Mouse (Mus musculus) embryonic facial prominence, embryonic 12.5 days (tissue): ENCODE measurements around the gene P2ry6. TPM values are rescaled to one million over a fixed set of nuclear protein-coding genes. Genes with fewer than 3 reads are reported as not detected.

Experiments used
- ATAC-seq: fragments of 200-750 bp; cut with Nextera tagmentation; 2 replicates; pipeline ENCODE4 v1.8.0; 2017; ENCODE audit not compliant: insufficient number of reproducible peaks, insufficient read depth, low FRiP score, low TSS enrichment
- H3K27ac ChIP-seq: fragments of 300-500 bp; sonication (generic); 2 replicates; pipeline ENCODE4 v1.5.1; 2016; ENCODE audit warnings: mild to moderate bottlenecking
- H3K27me3 ChIP-seq: fragments of 300-500 bp; sonication (generic); 2 replicates; pipeline ENCODE4 v1.6.1; 2016; ENCODE audit warnings: mild to moderate bottlenecking, moderate library complexity
- H3K36me3 ChIP-seq: fragments of 300-500 bp; sonication (generic); 2 replicates; pipeline ENCODE4 v1.6.1; 2016; ENCODE audit warnings: mild to moderate bottlenecking
- H3K4me1 ChIP-seq: fragments of 300-500 bp; sonication (generic); 2 replicates; pipeline ENCODE4 v1.6.1; 2016
- H3K4me2 ChIP-seq: fragments of 300-500 bp; sonication (generic); replicated peaks from 2 replicates; pipeline ENCODE4 v1.6.1; 2016; ENCODE audit warnings: mild to moderate bottlenecking, moderate library complexity
- H3K4me3 ChIP-seq: fragments of 300-500 bp; sonication (generic); 2 replicates; pipeline ENCODE4 v1.5.1; 2016; ENCODE audit warnings: mild to moderate bottlenecking
- H3K9ac ChIP-seq: fragments of 300-500 bp; sonication (generic); 2 replicates; pipeline ENCODE4 v1.6.1; 2016; ENCODE audit warnings: mild to moderate bottlenecking, moderate library complexity
- H3K9me3 ChIP-seq: fragments of 300-500 bp; sonication (generic); 2 replicates; pipeline ENCODE4 v1.6.1; 2016; ENCODE audit warnings: mild to moderate bottlenecking, moderate library complexity
- WGBS: fragments of 180-500 bp; shearing (Covaris S2); methylation state at CpG from one replicate; pipeline ENCODE4 v1.1.7; 2016; 5-methylcytosine and 5-hydroxymethylcytosine counted together
- polyA plus RNA-seq: library from polyadenylated mRNA; unstranded; fragments of >200 nt; fragmentation: Nextera tagmentation; extraction: Ambion mirVana; gene quantifications from 2 replicates; pipeline ENCODE4 v1.2.1, GENCODE M21; 2016

The P2ry6 gene
- polyA plus RNA-seq, 1 experiment from 2014 or later, result 3.6 TPM

GRCm38 (mm10) chr7:100961146-100961545, 13.3 kb downstream of the P2ry6 start:
- Histone ChIP-seq H3K4me1 (no peaks in the 10 kb centered on the region), H3K27me3 (no peaks in the 10 kb centered on the region), H3K9ac (no peak overlapping the region), H3K9me3 (no peaks in the 10 kb centered on the region), H3K4me3 (no peak overlapping the region), H3K36me3 (no peaks in the 10 kb centered on the region), H3K27ac (no peak overlapping the region), H3K4me2 (no peak overlapping the region)
- WGBS, result 78% methylated on average over 7 of the region's 7 CpGs
- no peak for ATAC-seq

- Histone ChIP-seq H3K36me3 (no peaks in the 10 kb centered on the region), H3K4me1 (no peaks in the 10 kb centered on the region), H3K27ac (no peak overlapping the region), H3K9ac (no peak overlapping the region), H3K9me3 (no peaks in the 10 kb centered on the region), H3K4me3 (no peak overlapping the region), H3K4me2 (no peak overlapping the region), H3K27me3 (no peaks in the 10 kb centered on the region)
- no peak for ATAC-seq
- 62% methylated on average over 2 of the region's 2 CpGs for WGBS
Measured at GRCm38 (mm10) chr7:100960462-100960861, 14.0 kb downstream of the P2ry6 start.

GRCm38 (mm10) chr7:100958426-100958825, 16.0 kb downstream of the P2ry6 start:
- no peak overlapping the region for H3K9ac ChIP-seq
- no peaks in the 10 kb centered on the region for H3K27me3 ChIP-seq
- H3K4me3 ChIP-seq, result no peak overlapping the region
- no peak overlapping the region for H3K4me2 ChIP-seq
- no peak for ATAC-seq
- 95% methylated on average over 2 of the region's 2 CpGs for WGBS
- H3K27ac ChIP-seq, result no peak overlapping the region
- no peaks in the 10 kb centered on the region for H3K36me3 ChIP-seq
- H3K4me1 ChIP-seq, result no peaks in the 10 kb centered on the region
- H3K9me3 ChIP-seq, result no peaks in the 10 kb centered on the region

GRCm38 (mm10) chr7:100952686-100953085, 21.8 kb downstream of the P2ry6 start:
- 80% methylated on average over 7 of the region's 7 CpGs for WGBS
- no peaks in the 10 kb centered on the region for H3K27me3 ChIP-seq
- no peak for ATAC-seq
- H3K9ac ChIP-seq, result no peak overlapping the region
- no peak overlapping the region for H3K4me3 ChIP-seq
- H3K4me2 ChIP-seq, result no peak overlapping the region
- peaks cover 3% of the 10 kb centered on the region; the same call in 1 of the 2 replicates for H3K4me1 ChIP-seq
- no peak overlapping the region for H3K27ac ChIP-seq
- H3K36me3 ChIP-seq, result no peaks in the 10 kb centered on the region
- no peaks in the 10 kb centered on the region for H3K9me3 ChIP-seq

GRCm38 (mm10) chr7:100951903-100952302, 22.5 kb downstream of the P2ry6 start:
- no peak overlapping the region for H3K9ac ChIP-seq
- WGBS, result 61% methylated on average over 2 of the region's 2 CpGs
- no peaks in the 10 kb centered on the region for H3K27me3 ChIP-seq
- ATAC-seq, result no peak
- H3K4me1 ChIP-seq, result peaks cover 3% of the 10 kb centered on the region; the same call in 1 of the 2 replicates
- no peaks in the 10 kb centered on the region for H3K36me3 ChIP-seq
- H3K27ac ChIP-seq, result no peak overlapping the region
- H3K4me2 ChIP-seq, result no peak overlapping the region
- no peaks in the 10 kb centered on the region for H3K9me3 ChIP-seq
- H3K4me3 ChIP-seq, result no peak overlapping the region

- Histone ChIP-seq H3K9me3 (no peaks in the 10 kb centered on the region), H3K36me3 (no peaks in the 10 kb centered on the region), H3K4me1 (peaks cover 3% of the 10 kb centered on the region; the same call in 1 of the 2 replicates), H3K27ac (no peak overlapping the region), H3K4me2 (no peak overlapping the region), H3K4me3 (no peak overlapping the region), H3K9ac (no peak overlapping the region), H3K27me3 (no peaks in the 10 kb centered on the region)
- ATAC-seq, result no peak
- 42% methylated on average over 12 of the region's 12 CpGs for WGBS
Measured at GRCm38 (mm10) chr7:100950481-100951010, 23.9 kb downstream of the P2ry6 start.

- H3K4me3 ChIP-seq, result no peak overlapping the region
- ATAC-seq, result no peak
- no peaks in the 10 kb centered on the region for H3K27me3 ChIP-seq
- peak overlapping the region; percentile 52; the same call in 1 of the 2 replicates for H3K27ac ChIP-seq
- H3K9me3 ChIP-seq, result no peaks in the 10 kb centered on the region
- WGBS, result 76% methylated on average over 5 of the region's 5 CpGs
- H3K36me3 ChIP-seq, result no peaks in the 10 kb centered on the region
- H3K4me2 ChIP-seq, result no peak overlapping the region
- no peak overlapping the region for H3K9ac ChIP-seq
- H3K4me1 ChIP-seq, result peaks cover 3% of the 10 kb centered on the region; the same call in 1 of the 2 replicates
Measured at GRCm38 (mm10) chr7:100950031-100950430, 24.4 kb downstream of the P2ry6 start.

GRCm38 (mm10) chr7:100944738-100945137, 29.7 kb downstream of the P2ry6 start:
- Histone ChIP-seq H3K36me3 (no peaks in the 10 kb centered on the region), H3K27ac (no peak overlapping the region), H3K27me3 (no peaks in the 10 kb centered on the region), H3K4me3 (no peak overlapping the region), H3K9me3 (no peaks in the 10 kb centered on the region), H3K4me1 (peaks cover 15% of the 10 kb centered on the region; the same call in 1 of the 2 replicates), H3K9ac (no peak overlapping the region), H3K4me2 (no peak overlapping the region)
- 92% methylated on average over 5 of the region's 5 CpGs for WGBS
- ATAC-seq, result no peak

GRCm38 (mm10) chr7:100944306-100944705, 30.1 kb downstream of the P2ry6 start:
- H3K4me3 ChIP-seq, result no peak overlapping the region
- H3K4me1 ChIP-seq, result peaks cover 15% of the 10 kb centered on the region; the same call in 1 of the 2 replicates
- H3K4me2 ChIP-seq, result no peak overlapping the region
- ATAC-seq, result no peak
- H3K27ac ChIP-seq, result no peak overlapping the region
- no peaks in the 10 kb centered on the region for H3K27me3 ChIP-seq
- H3K9me3 ChIP-seq, result no peaks in the 10 kb centered on the region
- no peaks in the 10 kb centered on the region for H3K36me3 ChIP-seq
- no peak overlapping the region for H3K9ac ChIP-seq
- WGBS, result 60% methylated on average over 2 of the region's 2 CpGs

- WGBS, result 35% methylated on average over 12 of the region's 12 CpGs
- Histone ChIP-seq H3K4me2 (no peak overlapping the region), H3K27me3 (no peaks in the 10 kb centered on the region), H3K36me3 (no peaks in the 10 kb centered on the region), H3K9ac (no peak overlapping the region), H3K4me3 (no peak overlapping the region), H3K9me3 (no peaks in the 10 kb centered on the region), H3K4me1 (peaks cover 15% of the 10 kb centered on the region; the same call in 1 of the 2 replicates), H3K27ac (no peak overlapping the region)
- ATAC-seq, result peak; percentile 30; the same call in 1 of the 2 replicates
Measured at GRCm38 (mm10) chr7:100942789-100943615, 31.4 kb downstream of the P2ry6 start.

GRCm38 (mm10) chr7:100941169-100941568, 33.3 kb downstream of the P2ry6 start:
- no peak overlapping the region for H3K4me2 ChIP-seq
- no peak overlapping the region for H3K27ac ChIP-seq
- no peak overlapping the region for H3K9ac ChIP-seq
- WGBS, result 39% methylated on average over 5 of the region's 5 CpGs
- no peak overlapping the region for H3K4me3 ChIP-seq
- H3K36me3 ChIP-seq, result no peaks in the 10 kb centered on the region
- no peak for ATAC-seq
- H3K27me3 ChIP-seq, result no peaks in the 10 kb centered on the region
- H3K4me1 ChIP-seq, result peaks cover 15% of the 10 kb centered on the region; the same call in 1 of the 2 replicates
- no peaks in the 10 kb centered on the region for H3K9me3 ChIP-seq

GRCm38 (mm10) chr7:100938106-100938505, 36.3 kb downstream of the P2ry6 start:
- Histone ChIP-seq H3K4me2 (no peak overlapping the region), H3K9me3 (no peaks in the 10 kb centered on the region), H3K36me3 (no peaks in the 10 kb centered on the region), H3K4me1 (peaks cover 9% of the 10 kb centered on the region; the same call in 1 of the 2 replicates), H3K27ac (no peak overlapping the region), H3K27me3 (no peaks in the 10 kb centered on the region), H3K4me3 (no peak overlapping the region), H3K9ac (no peak overlapping the region)
- 92% methylated on average over 16 of the region's 16 CpGs for WGBS
- ATAC-seq, result no peak
